Mouse (Mus musculus) layer of hippocampus, postnatal 10 days (tissue): ENCODE data around the gene Vmn1r11. TPM values are rescaled to one million over a fixed set of nuclear protein-coding genes. Genes with fewer than 3 reads are reported as not detected.

Experiments used
- DNase-seq, 2 experiments: peaks; one replicate each; pipeline ENCODE4 v3.0.0; 2021; ENCODE audit warnings: low spot score in 2 of 2
- long read RNA-seq: library from polyadenylated mRNA; stranded (forward); transcript quantifications from one replicate; pipeline ENCODE4 v2.0.0, GENCODE M21; 2023
- total RNA-seq, 2 experiments: library from RNA; stranded (reverse); gene quantifications; 2 replicates each; pipeline ENCODE4 v1.2.3; 2021

Vmn1r11 gene
- total RNA-seq, result not detected
- long read RNA-seq, result 0 reads

- no peak for DNase-seq
These were observed at the start of gene Vmn1r11 for GRCm38 (mm10) chr6:57133155-57133554. Gene Vmn1r11, plus strand, starts transcription at chr6:57133455.

GRCm38 (mm10) chr6:57106358-57106757 is 26.9 kb upstream of the Vmn1r11 start:
- DNase-seq, result no peak

- DNase-seq, result no peak
These were observed 24.1 kb upstream of the Vmn1r11 start, which contains the start of gene Vmn1r10 for GRCm38 (mm10) chr6:57109154-57109553. Gene Vmn1r10, plus strand, starts transcription at chr6:57109454.

GRCm38 (mm10) chr6:57156619-57157018 is 23.4 kb downstream of the Vmn1r11 start, which contains the start of gene Vmn1r12:
Gene Vmn1r12, plus strand, starts transcription at chr6:57156919.
- DNase-seq, result no peak

Other genes starting within 250 kb of the Vmn1r11 start
- 10 to 100 TPM; 50.0 to 51.5 TPM for gene Nt5c3, start 209.5 kb upstream of the Vmn1r11 start, total RNA-seq
- under 1 TPM; 0.23 to 0.36 TPM for gene Vmn1r4, start 209.4 kb upstream of the Vmn1r11 start, total RNA-seq
- gene Vmn1r5, start 163.2 kb upstream of the Vmn1r11 start, total RNA-seq, result not detected
- gene Vmn1r6, start 136.2 kb upstream of the Vmn1r11 start, total RNA-seq, result not detected
- gene Vmn1r7, start 108.1 kb upstream of the Vmn1r11 start, total RNA-seq, result not detected
- not detected for gene Vmn1r8, start 101.2 kb upstream of the Vmn1r11 start, total RNA-seq
- not detected for gene Vmn1r9, start 66.7 kb upstream of the Vmn1r11 start, total RNA-seq
- gene Vmn1r10, start 24.0 kb upstream of the Vmn1r11 start, total RNA-seq, result not detected
- not detected for gene Vmn1r12, start 23.5 kb downstream of the Vmn1r11 start, total RNA-seq
- gene Vmn1r13, start 69.8 kb downstream of the Vmn1r11 start, total RNA-seq, result not detected
- not detected for gene Vmn1r14, start 98.2 kb downstream of the Vmn1r11 start, total RNA-seq
- not detected for gene Vmn1r15, start 124.5 kb downstream of the Vmn1r11 start, total RNA-seq
- not detected for gene Vmn1r16, start 196.0 kb downstream of the Vmn1r11 start, total RNA-seq
- gene Vmn1r17, start 230.3 kb downstream of the Vmn1r11 start, total RNA-seq, result not detected